Mouse (Mus musculus) ES-E14 (cell line): Measurements from ENCODE around the gene AW011738. TPM values are rescaled to one million over a fixed set of nuclear protein-coding genes. Genes with fewer than 3 reads are reported as not detected.

ENCODE experiments used
- DNase-seq: peaks from one replicate; pipeline ENCODE4 v3.0.0-alpha.2; 2013; ENCODE audit warnings: low read depth, low spot score
- H3K27ac ChIP-seq: 2 replicates; pipeline ENCODE4 v1.5.1; 2012; ENCODE audit warnings: low read depth, mild to moderate bottlenecking, low read length, moderate library complexity, mixed read lengths; ENCODE audit not compliant: poor library complexity, insufficient read depth, severe bottlenecking
- H3K36me3 ChIP-seq: 2 replicates; pipeline ENCODE4 v1.6.1; 2012; ENCODE audit warnings: mild to moderate bottlenecking, low read length, moderate library complexity, mixed read lengths; ENCODE audit not compliant: control insufficient read depth, poor library complexity, insufficient read depth, severe bottlenecking
- H3K4me1 ChIP-seq, 2 experiments: fragments of 150-350 bp in 1 of 2; sonication (generic) in 1 of 2; 2 replicates each; pipeline ENCODE4 v1.6.1; 2012; ENCODE audit warnings: low read length in 2 of 2, mild to moderate bottlenecking in 1 of 2, mixed read lengths in 1 of 2; ENCODE audit not compliant: control insufficient read depth in 2 of 2, insufficient read depth in 2 of 2, poor library complexity in 1 of 2
- H3K4me3 ChIP-seq, 2 experiments: fragments of 150-350 bp in 1 of 2; sonication (generic) in 1 of 2; 2 replicates each; pipeline ENCODE4 v1.5.1; 2012; ENCODE audit warnings: low read length in 2 of 2, low read depth in 1 of 2, mild to moderate bottlenecking in 1 of 2, mixed read lengths in 1 of 2; ENCODE audit not compliant: insufficient read depth in 1 of 2, poor library complexity in 1 of 2, severe bottlenecking in 1 of 2
- H3K9ac ChIP-seq: 2 replicates; pipeline ENCODE4 v1.6.1; 2012; ENCODE audit warnings: low read depth, mild to moderate bottlenecking, low read length, mixed read lengths; ENCODE audit not compliant: poor library complexity, insufficient read depth, severe bottlenecking
- H3K9me3 ChIP-seq: fragments of 150-350 bp; sonication (generic); 2 replicates; pipeline ENCODE4 v1.6.1; 2012; ENCODE audit warnings: low read depth, mild to moderate bottlenecking, low read length; ENCODE audit not compliant: control insufficient read depth, insufficient read depth
- CHD2 ChIP-seq: IDR thresholded peaks from 2 replicates; pipeline ENCODE4 v1.6.1; 2014; ENCODE audit warnings: mild to moderate bottlenecking, low read depth, low read length, inconsistent platforms
- HCFC1 ChIP-seq: IDR thresholded peaks from 2 replicates; pipeline ENCODE4 v1.6.1; 2012; ENCODE audit warnings: low read length, inconsistent platforms, borderline replicate concordance; ENCODE audit not compliant: insufficient read depth
- MAFK ChIP-seq: IDR thresholded peaks from 2 replicates; pipeline ENCODE4 v1.6.1; 2014; ENCODE audit warnings: mild to moderate bottlenecking, low read depth, low read length, inconsistent platforms; ENCODE audit not compliant: insufficient read depth
- ZC3H11A ChIP-seq: IDR thresholded peaks from 2 replicates; pipeline ENCODE4 v1.6.1; 2012; ENCODE audit warnings: low read depth, mild to moderate bottlenecking, inconsistent platforms, low read length, borderline replicate concordance
- ZNF384 ChIP-seq: IDR thresholded peaks from 2 replicates; pipeline ENCODE4 v1.6.1; 2012; ENCODE audit warnings: low read depth, low read length, inconsistent platforms
- in situ Hi-C, 2 experiments: fragments of 600-800 bp; cut with MboI; formaldehyde crosslinking; loops; one replicate each; pipeline ENCODE4 v1.15.1; 2025; ENCODE audit warnings: low sequenced_read_pairs in 2 of 2, inconsistent platforms in 1 of 2; ENCODE audit not compliant: unreplicated experiment in 2 of 2
- total RNA-seq: library from RNA; depleted of rRNA; stranded (reverse); fragments of 300-350 nt; gene quantifications from 2 replicates; pipeline ENCODE4 v1.2.3, GENCODE M21; 2012

AW011738 gene
- total RNA-seq, 1 experiment: 0.27 TPM

GRCm38 (mm10) chr4:156202462-156202893 is 626 bp upstream of the AW011738 start:
- peaks cover 0 to 11% of the 10 kb centered on the region in 2 experiments; a peak in 1 of 4 replicates for H3K4me1 ChIP-seq
- no peak overlapping the region for H3K9ac ChIP-seq
- no peak for TF ChIP-seq ZC3H11A
- TF ChIP-seq HCFC1: no peak
- TF ChIP-seq MAFK: no peak
- TF ChIP-seq CHD2: no peak
- no peak for TF ChIP-seq ZNF384
- no peak overlapping the region for H3K27ac ChIP-seq
- H3K4me3 ChIP-seq: peak overlapping the region in 1 of 2 experiments; percentile 60; a peak in 1 of 4 replicates
- no peaks in the 10 kb centered on the region for H3K36me3 ChIP-seq
- DNase-seq: no peak
- in situ Hi-C loops: no loop called here
- no peaks in the 10 kb centered on the region for H3K9me3 ChIP-seq

GRCm38 (mm10) chr4:156203413-156204131 is 468 bp downstream of the AW011738 start:
- no peak for TF ChIP-seq ZNF384
- peaks cover 0 to 9% of the 10 kb centered on the region in 2 experiments; a peak in 1 of 4 replicates for H3K4me1 ChIP-seq
- in situ Hi-C loops: no loop called here
- H3K27ac ChIP-seq: no peak overlapping the region
- H3K36me3 ChIP-seq: no peaks in the 10 kb centered on the region
- H3K9ac ChIP-seq: peak overlapping the region; percentile 71
- no peaks in the 10 kb centered on the region for H3K9me3 ChIP-seq
- peak overlapping the region; percentile 60 to 72 for H3K4me3 ChIP-seq
- DNase-seq: no peak

- Histone ChIP-seq H3K9ac (no peak overlapping the region), H3K36me3 (no peaks in the 10 kb centered on the region), H3K27ac (no peak overlapping the region), H3K4me3 (no peak overlapping the region), H3K9me3 (no peaks in the 10 kb centered on the region), H3K4me1 (0 out of 4 replicates have a peak, but pooled peaks cover 0 to 2% of the 10 kb centered on the region in 2 experiments)
- no peak for DNase-seq
- no peak for TF ChIP-seq CHD2
- TF ChIP-seq MAFK: no peak
- no peak for TF ChIP-seq ZNF384
- no peak for TF ChIP-seq HCFC1
- no peak for TF ChIP-seq ZC3H11A
- in situ Hi-C loops: no loop called here
Measured at GRCm38 (mm10) chr4:156208872-156209271, 5.8 kb downstream of the AW011738 start.

GRCm38 (mm10) chr4:156209963-156210635 is 7.0 kb downstream of the AW011738 start:
- TF ChIP-seq ZNF384 (no peak), HCFC1 (no peak), ZC3H11A (no peak), MAFK (no peak), CHD2 (no peak)
- H3K9me3 ChIP-seq: no peaks in the 10 kb centered on the region
- H3K36me3 ChIP-seq: no peaks in the 10 kb centered on the region
- 0 out of 4 replicates have a peak, but pooled peaks cover 0 to 2% of the 10 kb centered on the region in 2 experiments for H3K4me1 ChIP-seq
- no peak overlapping the region for H3K9ac ChIP-seq
- in situ Hi-C loops: no loop called here
- H3K4me3 ChIP-seq: no peak overlapping the region
- H3K27ac ChIP-seq: no peak overlapping the region
- no peak for DNase-seq
